Mouse (Mus musculus) embryonic facial prominence, embryonic 10.5 days (tissue): ENCODE data around the gene Mettl1. TPM values are rescaled to one million over a fixed set of nuclear protein-coding genes. Genes with fewer than 3 reads are reported as not detected.
"Not testable (repeated sequence)": the region's sequence is repeated elsewhere in the genome, so short reads cannot be mapped to it uniquely, and the experiment has no call there.

Source experiments
- DNase-seq: peaks from one replicate; pipeline ENCODE4 v3.0.0-alpha.2; 2017; ENCODE audit warnings: low spot score
- H3K27ac ChIP-seq: fragments of 300-500 bp; sonication (generic); replicated peaks from 2 replicates; pipeline ENCODE4 v1.5.1; 2016; ENCODE audit warnings: mild to moderate bottlenecking
- H3K27me3 ChIP-seq: fragments of 300-500 bp; sonication (generic); replicated peaks from 2 replicates; pipeline ENCODE4 v1.6.1; 2016; ENCODE audit warnings: low read depth, mild to moderate bottlenecking; ENCODE audit not compliant: poor library complexity, severe bottlenecking
- H3K36me3 ChIP-seq: fragments of 300-500 bp; sonication (generic); replicated peaks from 2 replicates; pipeline ENCODE4 v1.6.1; 2016; ENCODE audit warnings: mild to moderate bottlenecking, moderate library complexity
- H3K4me1 ChIP-seq: fragments of 300-500 bp; sonication (generic); 2 replicates; pipeline ENCODE4 v1.6.1; 2016
- H3K4me3 ChIP-seq: fragments of 300-500 bp; sonication (generic); 2 replicates; pipeline ENCODE4 v1.5.1; 2016; ENCODE audit warnings: mild to moderate bottlenecking, moderate library complexity
- H3K9me3 ChIP-seq: fragments of 300-500 bp; sonication (generic); 2 replicates; pipeline ENCODE4 v1.6.1; 2016; ENCODE audit warnings: mild to moderate bottlenecking
- WGBS: fragments of 180-500 bp; shearing (Covaris S2); methylation state at CpG from one replicate; pipeline ENCODE4 v1.1.7; 2016; 5-methylcytosine and 5-hydroxymethylcytosine counted together
- polyA plus RNA-seq: library from polyadenylated mRNA; unstranded; fragments of >200 nt; fragmentation: Nextera tagmentation; extraction: Ambion mirVana; gene quantifications from 2 replicates; pipeline ENCODE4 v1.2.1, GENCODE M21; 2016

Gene Mettl1
- polyA plus RNA-seq, 1 experiment from 2014 or later: 58.6 TPM

DNA sequence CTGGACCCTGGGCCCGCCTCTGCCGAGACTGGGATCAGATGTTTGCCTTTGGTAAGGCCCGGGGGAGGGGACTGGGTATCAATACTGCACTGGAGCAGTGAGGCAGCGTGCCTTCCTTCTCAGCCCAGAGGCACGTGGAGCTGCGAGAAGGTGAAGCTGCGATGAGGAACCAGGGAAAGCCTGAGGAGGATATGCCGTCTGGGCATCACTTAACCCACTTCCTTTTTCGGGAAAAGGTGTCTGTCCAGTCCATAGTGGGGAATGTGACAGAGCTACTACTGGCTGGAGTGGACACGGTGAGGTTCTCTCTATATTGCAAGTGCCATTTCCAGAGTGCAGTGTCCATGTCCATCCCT lies 8.9 kb downstream of the Mettl1 start:
- Histone ChIP-seq H3K36me3 (peaks cover 17% of the 10 kb centered on the region), H3K4me1 (peaks cover 16% of the 10 kb centered on the region), H3K27me3 (peaks cover 73% of the 10 kb centered on the region), H3K9me3 (no peaks in the 10 kb centered on the region), H3K4me3 (peak overlapping the region; percentile 42; the same call in 1 of the 2 replicates), H3K27ac (no peak overlapping the region)
- no peak for DNase-seq
- 18% methylated on average over 10 of the region's 10 CpGs for WGBS

DNA sequence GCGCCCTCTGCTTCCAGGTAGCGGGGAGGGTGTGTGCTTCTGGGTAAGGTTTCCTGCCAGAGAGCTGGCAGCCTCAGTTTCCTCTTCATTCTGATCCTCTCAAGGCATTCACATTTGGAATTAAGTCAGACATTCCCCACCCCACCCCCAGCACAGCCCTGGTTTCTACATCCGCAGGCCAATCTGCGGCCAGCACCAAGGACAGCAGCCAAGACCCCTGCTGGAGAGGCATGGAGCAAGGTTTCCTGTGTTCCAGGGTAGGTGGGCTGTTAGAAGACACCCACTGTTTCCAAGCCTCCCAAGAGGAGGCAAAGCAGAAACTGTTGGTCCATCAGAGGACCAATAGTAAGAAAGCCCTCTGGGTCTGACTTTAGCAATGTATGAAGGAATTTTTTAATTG lies 13.4 kb downstream of the Mettl1 start:
- WGBS: 67% methylated on average over 4 of the region's 4 CpGs

GRCm38 (mm10) chr10:127055406-127055805 lies 14.2 kb downstream of the Mettl1 start:
- no peak overlapping the region for H3K27ac ChIP-seq
- no peak for DNase-seq
- H3K36me3 ChIP-seq: peaks cover 27% of the 10 kb centered on the region
- H3K4me3 ChIP-seq: no peak overlapping the region
- H3K27me3 ChIP-seq: peaks cover 74% of the 10 kb centered on the region
- WGBS: 88% methylated on average over 8 of the region's 8 CpGs
- H3K4me1 ChIP-seq: peaks cover 33% of the 10 kb centered on the region
- H3K9me3 ChIP-seq: no peaks in the 10 kb centered on the region

More for the DNA sequence above, 13.4 kb downstream of the Mettl1 start:
- Histone ChIP-seq H3K4me1 (peaks cover 32% of the 10 kb centered on the region), H3K9me3 (no peaks in the 10 kb centered on the region), H3K4me3 (no peak overlapping the region), H3K27ac (no peak overlapping the region), H3K36me3 (peaks cover 27% of the 10 kb centered on the region), H3K27me3 (peaks cover 74% of the 10 kb centered on the region)
- DNase-seq: peak; percentile 62

DNA sequence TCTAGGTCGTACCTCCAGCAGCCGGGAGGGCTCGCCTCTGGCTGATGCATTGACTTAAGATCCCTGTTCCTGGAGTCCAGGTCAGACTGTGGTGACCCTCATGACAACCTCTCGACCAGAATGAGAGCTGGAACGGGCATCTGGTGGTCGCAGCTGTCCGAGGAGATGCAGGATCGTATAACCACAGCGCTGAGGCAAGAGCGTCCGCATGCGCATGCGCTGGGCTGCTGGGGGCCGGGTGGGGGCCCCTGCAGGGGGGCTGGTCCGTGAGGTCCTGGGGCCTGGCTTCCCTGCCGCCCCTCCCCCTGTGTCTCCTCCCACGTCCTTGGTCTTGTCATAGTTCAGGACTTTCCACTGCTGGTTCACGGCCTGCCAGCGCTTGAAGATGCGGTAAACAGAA lies 15.3 kb downstream of the Mettl1 start:
- 85% methylated on average over 20 of the region's 20 CpGs for WGBS

GRCm38 (mm10) chr10:127058161-127058560 lies 16.9 kb downstream of the Mettl1 start:
- H3K27me3 ChIP-seq: peaks cover 66% of the 10 kb centered on the region
- H3K9me3 ChIP-seq: no peaks in the 10 kb centered on the region
- H3K36me3 ChIP-seq: peaks cover 27% of the 10 kb centered on the region
- H3K4me1 ChIP-seq: peaks cover 48% of the 10 kb centered on the region
- H3K4me3 ChIP-seq: peak overlapping the region; percentile 95
- 1% methylated on average over 9 of the region's 9 CpGs for WGBS
- H3K27ac ChIP-seq: no peak overlapping the region
- peak; percentile 88 for DNase-seq

More for the DNA sequence above, 15.3 kb downstream of the Mettl1 start:
- Histone ChIP-seq H3K4me3 (peak overlapping the region; percentile 13; the same call in 1 of the 2 replicates), H3K4me1 (peaks cover 42% of the 10 kb centered on the region), H3K27ac (no peak overlapping the region), H3K9me3 (no peaks in the 10 kb centered on the region), H3K27me3 (peaks cover 74% of the 10 kb centered on the region), H3K36me3 (peaks cover 27% of the 10 kb centered on the region)
- no peak for DNase-seq

DNA sequence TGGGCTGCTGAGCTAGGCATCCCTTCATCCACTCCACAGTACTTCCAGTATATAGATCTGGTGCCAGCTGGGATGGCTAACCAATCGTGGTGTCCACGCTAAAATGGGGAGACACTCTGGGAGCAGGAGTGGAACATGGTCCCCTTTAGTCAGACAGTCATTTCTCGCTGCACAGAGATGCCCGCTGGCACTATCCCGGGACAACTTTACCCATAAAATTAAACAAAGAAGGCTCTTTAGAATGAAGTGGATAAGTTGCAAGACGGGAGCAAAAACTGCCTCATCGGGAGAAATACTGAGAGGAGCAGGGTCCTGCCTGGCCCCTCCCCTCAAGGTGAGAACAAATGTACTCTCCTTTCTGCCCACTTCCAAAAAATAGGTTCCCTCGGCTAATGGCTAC lies 17.5 kb downstream of the Mettl1 start:
- Histone ChIP-seq H3K27ac (0 out of 2 replicates have a peak overlapping the region, but pooled peaks have one; percentile 10), H3K4me1 (peaks cover 48% of the 10 kb centered on the region)
- WGBS: 14% methylated on average over 8 of the region's 8 CpGs

DNA sequence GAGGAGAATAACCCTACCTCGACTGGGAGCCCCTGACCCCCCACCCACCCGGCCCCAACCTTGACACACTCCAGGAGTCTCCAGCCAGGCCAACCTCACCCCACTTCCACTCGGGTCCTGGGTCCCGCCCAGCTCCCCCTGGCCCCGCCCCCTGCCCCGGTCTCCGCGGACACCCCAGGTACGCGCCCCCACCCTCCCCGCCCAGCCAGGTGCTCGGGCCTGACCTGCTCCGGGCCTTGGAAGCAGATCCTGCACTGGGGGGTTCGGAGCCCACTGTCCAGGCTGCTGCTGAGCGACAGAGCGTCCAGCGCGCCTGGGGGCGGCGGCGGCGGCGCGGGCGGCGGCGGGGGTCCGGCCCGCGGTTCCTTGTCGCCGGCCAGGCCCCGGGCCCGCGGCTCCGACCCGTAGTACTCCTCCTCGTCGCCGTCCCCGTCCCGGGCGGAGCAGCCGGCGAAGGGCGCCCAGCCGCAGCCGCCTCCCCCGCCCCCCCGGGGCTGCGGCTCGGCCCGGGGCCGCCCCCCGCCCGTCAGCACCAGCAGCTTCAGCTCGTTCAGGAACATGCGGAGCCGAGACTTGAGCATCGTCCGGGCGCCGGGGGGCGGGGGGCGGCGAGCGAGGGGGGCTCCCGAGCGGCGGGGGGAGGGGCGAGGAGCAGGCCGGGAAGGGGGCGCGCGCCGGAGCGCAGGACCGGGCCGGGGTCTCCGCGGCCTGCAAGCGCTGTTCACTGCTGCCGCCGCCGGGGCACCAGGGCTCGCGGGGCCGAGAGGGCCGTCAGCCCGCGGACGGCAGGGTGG lies 18.2 kb downstream of the Mettl1 start:
- peaks cover 61% of the 10 kb centered on the region for H3K27me3 ChIP-seq
- peaks cover 29% of the 10 kb centered on the region for H3K36me3 ChIP-seq
- no peaks in the 10 kb centered on the region for H3K9me3 ChIP-seq
- peak; percentile 67 for DNase-seq
- H3K27ac ChIP-seq: peak overlapping the region; percentile 88
- peaks cover 48% of the 10 kb centered on the region for H3K4me1 ChIP-seq
- peak overlapping the region; percentile 95 for H3K4me3 ChIP-seq
- WGBS: under 1% methylated on average over 92 of the region's 92 CpGs

More for the DNA sequence above, 17.5 kb downstream of the Mettl1 start:
- H3K36me3 ChIP-seq: peaks cover 27% of the 10 kb centered on the region
- peak overlapping the region; percentile 95 for H3K4me3 ChIP-seq
- no peak for DNase-seq
- peaks cover 63% of the 10 kb centered on the region for H3K27me3 ChIP-seq
- H3K9me3 ChIP-seq: no peaks in the 10 kb centered on the region

- WGBS: under 1% methylated on average over 67 of the region's 72 CpGs
- Histone ChIP-seq H3K9me3 (no peaks in the 10 kb centered on the region), H3K27me3 (peaks cover 61% of the 10 kb centered on the region), H3K27ac (peak within 1 kb of the TSS; percentile 88), H3K4me3 (peak within 1 kb of the TSS; percentile 95), H3K36me3 (peaks cover 35% of the 10 kb centered on the region), H3K4me1 (peaks cover 56% of the 10 kb centered on the region)
- DNase-seq: peak; percentile 82
Observed at GRCm38 (mm10) chr10:127059968-127060916, 19.0 kb downstream of the Mettl1 start, which contains the start of gene March9. Gene March9 (minus strand): TSS chr10:127060184.

DNA sequence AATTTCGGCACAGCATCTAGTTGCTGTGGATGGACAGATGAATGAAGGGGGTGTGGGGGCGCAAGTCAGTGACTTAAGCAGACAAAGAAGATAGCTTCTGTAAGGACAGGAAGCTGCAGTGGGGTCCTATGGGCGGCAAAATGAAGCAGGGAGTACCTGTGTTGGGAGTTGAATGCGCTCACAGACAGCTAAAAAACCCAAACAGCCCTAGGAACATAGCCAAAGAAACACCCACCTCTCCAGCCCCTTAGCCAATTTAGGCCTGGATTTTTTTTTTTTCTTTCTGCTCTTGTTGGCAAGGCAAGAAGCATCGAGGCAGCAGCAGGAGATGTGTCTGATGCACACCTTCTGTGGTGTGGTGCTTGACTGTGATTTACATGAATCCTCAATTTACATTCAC lies 19.9 kb downstream of the Mettl1 start:
- Histone ChIP-seq H3K27ac (no peak overlapping the region), H3K27me3 (peaks cover 58% of the 10 kb centered on the region)

DNA sequence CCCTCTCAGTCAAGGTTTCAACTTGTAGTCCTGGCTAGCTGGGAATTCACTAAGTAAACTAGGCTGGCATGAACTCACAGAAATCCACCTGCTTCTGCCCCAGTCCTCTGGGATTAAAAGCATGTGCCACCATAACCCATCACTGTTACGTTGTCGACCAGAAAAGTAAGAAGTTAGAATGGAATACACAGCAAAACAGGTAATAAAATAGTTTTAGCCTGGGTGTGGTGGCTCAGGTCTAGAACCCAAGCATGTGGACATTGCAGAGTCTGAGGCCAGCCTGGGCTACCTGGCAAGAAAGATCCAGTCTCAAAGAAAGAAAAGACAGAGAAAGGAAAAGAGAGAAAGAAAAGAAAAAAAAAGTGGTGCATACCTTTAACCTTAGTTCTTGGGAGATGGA lies 20.3 kb downstream of the Mettl1 start:
- Histone ChIP-seq H3K4me1 (peaks cover 58% of the 10 kb centered on the region), H3K36me3 (peaks cover 35% of the 10 kb centered on the region), H3K27ac (no peak overlapping the region), H3K4me3 (no peak overlapping the region), H3K27me3 (peaks cover 53% of the 10 kb centered on the region), H3K9me3 (no peaks in the 10 kb centered on the region)
- DNase-seq: no peak
- 73% methylated on average over 2 of the region's 2 CpGs for WGBS

More for the DNA sequence above, 19.9 kb downstream of the Mettl1 start:
- peak overlapping the region; percentile 95; the same call in 1 of the 2 replicates for H3K4me3 ChIP-seq
- 36% methylated on average over 5 of the region's 5 CpGs for WGBS
- H3K4me1 ChIP-seq: peaks cover 57% of the 10 kb centered on the region
- no peak for DNase-seq
- peaks cover 35% of the 10 kb centered on the region for H3K36me3 ChIP-seq
- no peaks in the 10 kb centered on the region for H3K9me3 ChIP-seq

- not testable (repeated sequence) for DNase-seq, H3K9me3 ChIP-seq, H3K27ac ChIP-seq, H3K4me3 ChIP-seq
- Histone ChIP-seq H3K36me3 (peaks cover 35% of the 10 kb centered on the region), H3K27me3 (peaks cover 52% of the 10 kb centered on the region), H3K4me1 (peaks cover 62% of the 10 kb centered on the region)
- 85% methylated on average over 4 of the region's 4 CpGs for WGBS
Observed at GRCm38 (mm10) chr10:127062101-127062500, 20.9 kb downstream of the Mettl1 start.

DNA sequence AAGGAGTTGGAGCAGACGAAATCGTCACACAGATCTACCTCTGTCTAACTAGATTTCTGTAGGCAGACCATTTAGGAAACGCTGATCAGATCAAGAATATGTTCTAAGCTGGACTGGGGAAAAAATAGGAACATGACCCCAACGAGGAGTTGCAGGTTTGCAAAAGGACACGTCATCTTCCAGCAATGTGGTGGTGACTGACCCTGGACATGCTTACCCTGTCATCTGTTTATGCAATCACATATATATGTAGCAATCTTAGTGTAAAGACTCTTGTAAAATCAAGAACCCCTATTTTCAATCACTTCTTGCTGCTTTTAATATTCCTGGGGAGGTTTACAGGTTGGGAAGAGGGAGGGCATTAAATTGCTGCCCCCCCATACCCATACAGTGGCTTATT lies 21.3 kb downstream of the Mettl1 start:
- peaks cover 47% of the 10 kb centered on the region for H3K27me3 ChIP-seq
- H3K4me1 ChIP-seq: peaks cover 62% of the 10 kb centered on the region
- peaks cover 35% of the 10 kb centered on the region for H3K36me3 ChIP-seq
- peak overlapping the region; percentile 100; the same call in 1 of the 2 replicates for H3K27ac ChIP-seq
- no peaks in the 10 kb centered on the region for H3K9me3 ChIP-seq
- no peak for DNase-seq
- WGBS: 83% methylated on average over 5 of the region's 5 CpGs
- H3K4me3 ChIP-seq: peak overlapping the region; percentile 93
